Mouse (Mus musculus) midbrain, embryonic 14.5 days (tissue): ENCODE measurements around the gene Ankrd13c. TPM values are rescaled to one million over a fixed set of nuclear protein-coding genes. Genes with fewer than 3 reads are reported as not detected.
"Not testable (repeated sequence)": the region's sequence is repeated elsewhere in the genome, so short reads cannot be mapped to it uniquely, and the experiment has no call there.

Experiments used
- ATAC-seq: fragments of 200-750 bp; cut with Nextera tagmentation; 2 replicates; pipeline ENCODE4 v1.8.0; 2017; ENCODE audit warnings: moderate number of reproducible peaks, moderate library complexity; ENCODE audit not compliant: low FRiP score, low TSS enrichment
- DNase-seq: peaks from one replicate; pipeline ENCODE4 v3.0.0-alpha.2; 2015
- H3K27ac ChIP-seq: fragments of 300-500 bp; sonication (generic); replicated peaks from 2 replicates; pipeline ENCODE4 v1.5.1; 2014; ENCODE audit warnings: mild to moderate bottlenecking, low read depth, low read length, moderate library complexity
- H3K27me3 ChIP-seq: fragments of 300-500 bp; sonication (generic); 2 replicates; pipeline ENCODE4 v1.6.1; 2014; ENCODE audit warnings: low read length, control low read depth, mixed read lengths; ENCODE audit not compliant: control insufficient read depth, insufficient read depth
- H3K36me3 ChIP-seq: fragments of 300-500 bp; sonication (generic); 2 replicates; pipeline ENCODE4 v1.6.1; 2014; ENCODE audit warnings: low read length, control low read depth; ENCODE audit not compliant: control insufficient read depth, insufficient read depth
- H3K4me1 ChIP-seq: fragments of 300-500 bp; sonication (generic); 2 replicates; pipeline ENCODE4 v1.6.1; 2014; ENCODE audit warnings: mild to moderate bottlenecking, antibody characterized with exemption, low read length, control low read depth; ENCODE audit not compliant: control insufficient read depth, insufficient read depth
- H3K4me2 ChIP-seq: fragments of 300-500 bp; sonication (generic); 2 replicates; pipeline ENCODE4 v1.6.1; 2014; ENCODE audit warnings: mild to moderate bottlenecking, low read length, moderate library complexity
- H3K4me3 ChIP-seq: fragments of 300-500 bp; sonication (generic); replicated peaks from 2 replicates; pipeline ENCODE4 v1.5.1; 2014; ENCODE audit warnings: low read depth, low read length
- H3K9ac ChIP-seq: fragments of 300-500 bp; sonication (generic); replicated peaks from 2 replicates; pipeline ENCODE4 v1.6.1; 2014; ENCODE audit warnings: mild to moderate bottlenecking, low read length, moderate library complexity
- H3K9me3 ChIP-seq: fragments of 300-500 bp; sonication (generic); 2 replicates; pipeline ENCODE4 v1.6.1; 2016; ENCODE audit warnings: low read length, control low read depth, mixed read lengths; ENCODE audit not compliant: control insufficient read depth
- WGBS: fragments of 180-500 bp; shearing (Covaris S2); extraction: QIAGEN DNeasy Blood & Tissue Kit; methylation state at CpG from one replicate; pipeline ENCODE4 v1.1.7; 2014; 5-methylcytosine and 5-hydroxymethylcytosine counted together
- polyA plus RNA-seq: library from polyadenylated mRNA; unstranded; fragments of >200 nt; fragmentation: Nextera tagmentation; extraction: Ambion mirVana; gene quantifications from 2 replicates; pipeline ENCODE4 v1.2.1, GENCODE M21; 2014

Ankrd13c gene
- polyA plus RNA-seq, 1 experiment from 2014 or later = 24.9 TPM

GRCm38 (mm10) chr3:157933223-157933622, 13.8 kb upstream of the Ankrd13c start:
- not testable (repeated sequence) for H3K27ac ChIP-seq, H3K4me2 ChIP-seq, ATAC-seq, H3K9me3 ChIP-seq, H3K9ac ChIP-seq, DNase-seq, H3K27me3 ChIP-seq, H3K36me3 ChIP-seq, H3K4me3 ChIP-seq, H3K4me1 ChIP-seq
- WGBS = 47% methylated on average over 6 of the region's 6 CpGs

- Histone ChIP-seq H3K9ac (no peak overlapping the region), H3K27ac (no peak overlapping the region), H3K4me3 (no peak overlapping the region), H3K4me2 (no peak overlapping the region), H3K9me3 (no peaks in the 10 kb centered on the region), H3K4me1 (no peaks in the 10 kb centered on the region), H3K27me3 (no peaks in the 10 kb centered on the region), H3K36me3 (no peaks in the 10 kb centered on the region)
- ATAC-seq (no peak), DNase-seq (no peak)
- WGBS = 84% methylated on average over 3 of the region's 3 CpGs
Observed at GRCm38 (mm10) chr3:157934301-157934823, 12.7 kb upstream of the Ankrd13c start.

GRCm38 (mm10) chr3:157938585-157938984, 8.5 kb upstream of the Ankrd13c start:
- WGBS = 88% methylated on average over 2 of the region's 2 CpGs
- Histone ChIP-seq H3K27ac (no peak overlapping the region), H3K9ac (no peak overlapping the region), H3K4me3 (no peak overlapping the region), H3K9me3 (no peaks in the 10 kb centered on the region), H3K36me3 (no peaks in the 10 kb centered on the region), H3K4me2 (no peak overlapping the region), H3K27me3 (no peaks in the 10 kb centered on the region), H3K4me1 (no peaks in the 10 kb centered on the region)
- ATAC-seq (no peak), DNase-seq (no peak)

- Histone ChIP-seq H3K27me3 (no peaks in the 10 kb centered on the region), H3K36me3 (no peaks in the 10 kb centered on the region), H3K9me3 (no peaks in the 10 kb centered on the region), H3K9ac (peak overlapping the region; percentile 96), H3K4me1 (peaks cover 22% of the 10 kb centered on the region), H3K4me2 (peak overlapping the region; percentile 95), H3K27ac (peak overlapping the region; percentile 99), H3K4me3 (peak overlapping the region; percentile 99)
- DNase-seq = peak; percentile 47
- ATAC-seq = peak; percentile 77
- WGBS = under 1% methylated on average over 93 of the region's 93 CpGs
Observed at GRCm38 (mm10) chr3:157947383-157948280, 593 bp downstream of the Ankrd13c start.

- 90% methylated on average over 2 of the region's 2 CpGs for WGBS
- Histone ChIP-seq H3K27ac (no peak overlapping the region), H3K4me2 (no peak overlapping the region), H3K9ac (no peak overlapping the region), H3K4me3 (no peak overlapping the region), H3K36me3 (no peaks in the 10 kb centered on the region), H3K9me3 (no peaks in the 10 kb centered on the region), H3K4me1 (peaks cover 16% of the 10 kb centered on the region), H3K27me3 (no peaks in the 10 kb centered on the region)
- ATAC-seq (no peak), DNase-seq (no peak)
Observed at GRCm38 (mm10) chr3:157952716-157953115, 5.7 kb downstream of the Ankrd13c start.

- WGBS = 84% methylated on average over 2 of the region's 2 CpGs
- Histone ChIP-seq H3K36me3 (no peaks in the 10 kb centered on the region), H3K9me3 (no peaks in the 10 kb centered on the region), H3K4me3 (no peak overlapping the region), H3K27me3 (no peaks in the 10 kb centered on the region), H3K4me2 (no peak overlapping the region), H3K27ac (no peak overlapping the region), H3K4me1 (no peaks in the 10 kb centered on the region), H3K9ac (no peak overlapping the region)
- DNase-seq (no peak), ATAC-seq (no peak)
Observed at GRCm38 (mm10) chr3:157955466-157955865, 8.4 kb downstream of the Ankrd13c start.

- no peak overlapping the region for H3K4me2 ChIP-seq
- no peak overlapping the region for H3K4me3 ChIP-seq
- H3K36me3 ChIP-seq = 0 out of 2 replicates have a peak, but pooled peaks cover under 1% of the 10 kb centered on the region
- no peak for DNase-seq
- no peak overlapping the region for H3K9ac ChIP-seq
- no peaks in the 10 kb centered on the region for H3K27me3 ChIP-seq
- H3K9me3 ChIP-seq = no peaks in the 10 kb centered on the region
- ATAC-seq = no peak
- H3K27ac ChIP-seq = no peak overlapping the region
- 92% methylated on average over 3 of the region's 3 CpGs for WGBS
- no peaks in the 10 kb centered on the region for H3K4me1 ChIP-seq
Observed at GRCm38 (mm10) chr3:157956201-157956600, 9.2 kb downstream of the Ankrd13c start.

- Histone ChIP-seq H3K27ac (no peak overlapping the region), H3K9me3 (no peaks in the 10 kb centered on the region), H3K4me2 (no peak overlapping the region), H3K36me3 (peaks cover 6% of the 10 kb centered on the region), H3K4me3 (no peak overlapping the region), H3K4me1 (no peaks in the 10 kb centered on the region), H3K9ac (no peak overlapping the region), H3K27me3 (no peaks in the 10 kb centered on the region)
- ATAC-seq (no peak), DNase-seq (no peak)
Observed at GRCm38 (mm10) chr3:157957320-157957719, 10.3 kb downstream of the Ankrd13c start.

- 96% methylated on average over 2 of the region's 2 CpGs for WGBS
- Histone ChIP-seq H3K4me3 (no peak overlapping the region), H3K36me3 (0 out of 2 replicates have a peak, but pooled peaks cover 3% of the 10 kb centered on the region), H3K4me2 (no peak overlapping the region), H3K27me3 (no peaks in the 10 kb centered on the region), H3K9me3 (no peaks in the 10 kb centered on the region), H3K4me1 (no peaks in the 10 kb centered on the region), H3K9ac (no peak overlapping the region), H3K27ac (no peak overlapping the region)
- ATAC-seq (no peak), DNase-seq (no peak)
Observed at GRCm38 (mm10) chr3:157971151-157971550, 24.1 kb downstream of the Ankrd13c start.
